Mouse (Mus musculus) kidney, postnatal 14 days (tissue): ENCODE results near the gene Hoxc5.
A peak's percentile ranks its signal among the peaks of the same experiment; 100 is the strongest.

Experiments used
- DNase-seq: peaks from one replicate; pipeline ENCODE4 v3.0.0; 2022; ENCODE audit warnings: mixed read lengths

Gene Hoxc5

GRCm38 (mm10) chr15:103038701-103039480, 71.6 kb downstream of the Hoxc5 start:
- no peak for DNase-seq

DNA sequence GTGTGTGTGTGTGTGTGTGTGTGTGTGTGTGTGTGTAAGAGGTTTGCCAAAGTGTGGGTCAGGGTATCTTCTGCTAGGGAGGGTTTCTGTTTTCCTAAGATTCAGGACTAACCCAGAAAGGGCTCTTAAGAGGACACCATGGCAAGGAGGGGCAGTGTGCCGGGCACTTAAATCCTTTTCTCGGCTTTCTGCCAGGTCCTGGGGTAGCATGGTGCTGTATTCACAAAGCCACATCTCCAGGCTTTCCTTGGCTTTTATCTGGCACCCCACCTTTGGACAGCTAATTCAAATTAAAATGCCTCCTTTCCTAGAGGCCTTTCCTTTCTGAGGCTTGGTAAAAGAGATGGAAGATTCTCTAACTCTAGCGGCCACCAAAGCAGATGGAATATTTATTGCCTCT, 72.4 kb downstream of the Hoxc5 start:
- DNase-seq, result no peak

GRCm38 (mm10) chr15:103040601-103041000, 73.4 kb downstream of the Hoxc5 start:
- DNase-seq, result peak; percentile 34

DNA sequence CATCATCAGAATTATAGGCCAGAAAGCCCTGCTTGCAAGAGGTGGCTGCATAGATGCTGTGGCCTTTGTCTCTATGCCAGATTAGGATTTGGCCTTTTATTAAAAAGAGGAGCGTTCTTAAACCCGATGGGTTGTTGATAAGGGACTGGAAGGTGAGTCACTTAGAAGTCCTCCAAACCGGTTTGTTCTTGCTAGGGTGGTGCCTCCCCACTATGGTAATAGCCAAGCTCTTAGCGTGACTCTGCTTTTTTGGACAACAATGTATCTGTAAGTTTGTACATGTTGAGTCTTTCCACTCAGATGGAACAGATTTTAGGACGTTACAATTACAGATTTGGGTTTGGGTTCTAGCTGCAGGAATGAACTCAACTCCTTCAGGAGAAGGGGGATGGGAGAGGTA, 74.4 kb downstream of the Hoxc5 start:
- no peak for DNase-seq

DNA sequence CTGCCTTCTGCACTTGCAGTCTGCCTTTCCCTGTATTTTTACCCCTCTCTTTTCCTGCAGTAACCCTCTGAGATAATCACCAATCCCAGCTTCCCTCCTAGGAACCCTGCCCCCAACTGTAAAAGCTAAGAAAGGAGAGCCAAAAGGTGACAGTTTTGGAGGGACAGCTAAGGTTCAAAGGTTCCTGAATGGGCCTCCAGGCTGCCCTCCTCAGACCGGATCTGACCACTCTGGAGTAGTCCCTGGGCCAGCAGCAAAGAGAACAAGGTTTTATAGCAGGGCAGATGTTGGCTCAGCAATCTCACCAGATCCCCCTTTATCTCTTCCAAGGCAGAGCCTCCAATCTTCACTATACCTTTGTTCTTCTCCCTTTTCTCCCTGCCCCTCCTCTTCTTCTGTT, 75.0 kb downstream of the Hoxc5 start:
- peak; percentile 35 for DNase-seq

DNA sequence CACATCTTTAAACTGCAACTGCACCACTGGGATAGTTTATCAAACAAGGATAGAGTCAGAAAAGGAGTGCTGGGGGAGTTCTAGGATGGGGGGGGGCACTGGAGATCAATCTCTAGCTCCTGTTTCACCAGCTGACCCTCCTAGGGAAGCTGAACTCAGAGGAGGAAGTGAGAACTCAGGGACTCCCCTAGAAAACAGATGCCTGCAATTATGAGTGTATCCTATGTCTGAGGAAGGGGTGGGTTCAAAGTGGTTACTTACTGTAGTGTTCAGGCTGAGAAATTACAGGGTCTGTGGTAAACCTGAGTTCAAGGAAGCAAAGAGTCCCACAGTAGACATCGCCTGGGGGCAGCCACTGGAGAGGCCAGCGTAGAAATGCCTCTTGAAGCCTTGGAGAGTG, 84.4 kb downstream of the Hoxc5 start:
- no peak for DNase-seq

GRCm38 (mm10) chr15:103053210-103053609, 86.0 kb downstream of the Hoxc5 start:
- DNase-seq, result no peak

DNA sequence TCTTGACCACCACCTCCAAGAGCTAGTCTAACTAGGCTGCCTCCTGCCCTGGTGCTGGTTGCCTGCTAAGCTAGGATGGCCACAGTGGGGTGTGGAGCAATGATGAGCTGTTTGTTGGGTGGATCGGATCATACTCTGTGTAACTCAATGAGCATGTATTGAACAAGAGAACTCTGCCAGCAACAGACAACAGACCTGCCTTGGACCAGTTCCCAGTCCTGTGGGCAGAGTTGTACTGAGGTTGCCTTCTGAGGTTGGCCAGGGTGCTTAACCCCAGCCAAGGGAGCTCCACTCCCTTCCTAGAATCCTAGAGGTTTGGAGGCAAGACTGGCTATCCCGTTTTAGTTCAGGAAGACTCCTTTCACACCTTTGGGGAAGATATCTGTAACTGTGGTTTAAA, 89.2 kb downstream of the Hoxc5 start:
- peak; percentile 50 for DNase-seq

DNA sequence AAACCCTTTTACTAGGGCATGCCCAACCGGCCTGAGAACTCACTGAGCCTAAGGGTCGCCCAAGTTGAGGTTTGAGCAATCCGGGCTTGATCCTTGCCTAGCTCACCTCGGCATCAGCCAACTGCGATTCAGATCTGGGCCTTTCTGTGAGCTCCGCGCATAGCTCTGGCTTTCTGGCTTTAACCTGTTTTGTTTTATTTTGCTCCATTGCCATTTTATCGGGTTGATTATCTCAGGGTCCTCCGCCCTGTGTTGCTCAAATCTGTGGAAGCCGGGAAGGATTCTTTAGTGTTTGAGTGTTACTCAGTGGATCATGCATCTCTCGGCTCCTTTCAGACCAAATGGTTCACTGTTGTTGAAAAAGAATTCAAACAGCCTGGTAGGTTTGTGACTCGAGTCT, 91.5 kb downstream of the Hoxc5 start:
- DNase-seq, result no peak

DNA sequence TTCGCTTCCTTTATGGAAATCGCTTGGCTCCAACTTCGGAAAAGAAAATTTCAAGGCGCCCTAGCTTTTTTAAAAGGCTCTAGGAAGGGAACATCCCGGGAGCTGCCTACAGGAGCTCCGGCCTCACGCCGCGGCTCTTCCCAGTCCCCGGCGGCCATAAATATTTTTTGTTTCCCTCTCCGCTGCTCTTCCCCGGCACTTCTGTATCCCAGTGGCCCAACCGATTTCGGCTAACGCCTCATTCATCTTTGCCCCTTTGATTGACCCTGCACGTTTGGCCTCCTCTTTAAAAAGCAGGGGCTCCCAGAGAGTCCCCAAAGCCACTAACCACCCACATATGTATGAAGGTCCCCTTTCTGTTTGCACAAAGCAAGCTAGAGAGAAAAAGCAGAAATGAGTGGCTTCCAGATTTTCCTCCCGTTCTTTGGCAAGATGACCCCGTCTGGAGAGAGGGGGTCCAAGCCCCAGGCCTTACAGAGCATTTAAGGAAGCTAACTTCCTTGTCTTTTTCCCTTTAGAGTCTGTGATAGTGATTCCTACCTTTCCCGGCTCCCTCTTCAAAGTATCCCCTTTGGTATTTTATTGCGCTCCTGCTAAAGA, 92.2 kb downstream of the Hoxc5 start:
- peak; percentile 36 for DNase-seq

GRCm38 (mm10) chr15:103060021-103060340, 92.7 kb downstream of the Hoxc5 start:
- DNase-seq, result no peak

- DNase-seq, result peak; percentile 85
Measured at GRCm38 (mm10) chr15:103060341-103061130, 93.3 kb downstream of the Hoxc5 start.

- DNase-seq, result peak; percentile 83
Measured at GRCm38 (mm10) chr15:103061131-103061825, 94.0 kb downstream of the Hoxc5 start.

GRCm38 (mm10) chr15:103061988-103062387, 94.7 kb downstream of the Hoxc5 start:
- DNase-seq, result no peak

- no peak for DNase-seq
Measured at GRCm38 (mm10) chr15:103065642-103066041, 98.4 kb downstream of the Hoxc5 start.
